Mouse (Mus musculus) CH12.LX (cell line): ENCODE measurements at regions not wholly inside any gene's neighbourhood (a gene's known extent, or its start where the extent isn't known, plus 50 kb on each side); places are given as distances from the start of the nearest gene placed in this dataset.

Experiments
- DNase-seq: peaks from one replicate; pipeline ENCODE4 v3.0.0-alpha.2; 2013; ENCODE audit errors: extremely low read depth
- H3K27ac ChIP-seq: 2 replicates; pipeline ENCODE4 v1.5.1; 2012; ENCODE audit warnings: low read depth, mild to moderate bottlenecking, control low read depth, moderate library complexity; ENCODE audit not compliant: insufficient read depth
- H3K27me3 ChIP-seq: replicated peaks from 2 replicates; pipeline ENCODE3; 2012; ENCODE audit warnings: inconsistent platforms
- H3K36me3 ChIP-seq, 2 experiments: replicated peaks in 1 of 2; 2 replicates each; pipeline versions ENCODE3 to v1.6.1; 2012; ENCODE audit warnings: inconsistent platforms in 1 of 2, low read length in 1 of 2, mild to moderate bottlenecking in 1 of 2, mixed read lengths in 1 of 2, moderate library complexity in 1 of 2; ENCODE audit not compliant: control insufficient read depth in 1 of 2, insufficient read depth in 1 of 2
- H3K4me1 ChIP-seq, 2 experiments: 2 replicates each; pipeline ENCODE4 v1.6.1; 2012; ENCODE audit warnings: inconsistent platforms in 1 of 2, moderate library complexity in 1 of 2; ENCODE audit not compliant: insufficient read depth in 2 of 2, control insufficient read depth in 1 of 2
- H3K4me2 ChIP-seq: 2 replicates; pipeline ENCODE4 v1.6.1; 2012; ENCODE audit warnings: low read depth, mild to moderate bottlenecking, control low read depth; ENCODE audit not compliant: poor library complexity, insufficient read depth, severe bottlenecking
- H3K4me3 ChIP-seq, 3 experiments: fragments of 150-350 bp in 1 of 3; sonication (generic) in 1 of 3; replicated peaks in 1 of 3; 2 replicates each; pipeline versions ENCODE3 to v1.5.1; 2011 to 2012; ENCODE audit warnings: low read depth in 2 of 3, low read length in 2 of 3, mild to moderate bottlenecking in 2 of 3, moderate library complexity in 2 of 3, control low read depth in 1 of 3, improper control_type of control experiment in 1 of 3, inconsistent platforms in 1 of 3, mixed read lengths in 1 of 3; ENCODE audit not compliant: poor library complexity in 1 of 3
- H3K79me2 ChIP-seq: replicated peaks from 2 replicates; pipeline ENCODE4 v1.6.1; 2012; ENCODE audit warnings: mild to moderate bottlenecking, moderate library complexity; ENCODE audit not compliant: control insufficient read depth, poor library complexity, insufficient read depth, severe bottlenecking; ENCODE audit errors: extremely low read depth
- H3K9ac ChIP-seq: 2 replicates; pipeline ENCODE4 v1.6.1; 2012; ENCODE audit warnings: low read depth, mild to moderate bottlenecking, control low read depth, moderate library complexity; ENCODE audit not compliant: insufficient read depth
- H3K9me3 ChIP-seq: replicated peaks from 2 replicates; pipeline ENCODE3; 2012; ENCODE audit warnings: low read length, inconsistent platforms, mixed read lengths
- BHLHE40 ChIP-seq: IDR thresholded peaks from 2 replicates; pipeline ENCODE4 v1.6.1; 2011; ENCODE audit warnings: mild to moderate bottlenecking, low read depth, low read length, improper control_type of control experiment
- CHD1 ChIP-seq: IDR thresholded peaks from 2 replicates; pipeline ENCODE4 v1.6.1; 2012; ENCODE audit warnings: low read depth, low read length, improper control_type of control experiment, inconsistent platforms
- CHD2 ChIP-seq: IDR thresholded peaks from 2 replicates; pipeline ENCODE4 v1.6.1; 2011; ENCODE audit warnings: low read length, improper control_type of control experiment
- ELF1 ChIP-seq: IDR thresholded peaks from 2 replicates; pipeline ENCODE4 v1.6.1; 2014; ENCODE audit warnings: low read depth, mild to moderate bottlenecking, inconsistent platforms, low read length, improper control_type of control experiment
- ETS1 ChIP-seq: conservative IDR thresholded peaks from 2 replicates; pipeline ENCODE4 v1.6.1; 2012; ENCODE audit warnings: low read depth, mild to moderate bottlenecking, inconsistent platforms, low read length, improper control_type of control experiment, moderate library complexity
- GABPA ChIP-seq: IDR thresholded peaks from 2 replicates; pipeline ENCODE4 v1.6.1; 2012; ENCODE audit warnings: low read depth, low read length, improper control_type of control experiment, inconsistent platforms; ENCODE audit not compliant: insufficient replicate concordance
- HCFC1 ChIP-seq: IDR thresholded peaks from 2 replicates; pipeline ENCODE4 v1.6.1; 2012; ENCODE audit warnings: low read depth, mild to moderate bottlenecking, inconsistent platforms, low read length, improper control_type of control experiment
- IRF4 ChIP-seq: IDR thresholded peaks from 2 replicates; pipeline ENCODE4 v1.6.1; 2014; ENCODE audit warnings: low read depth, mild to moderate bottlenecking, inconsistent platforms, low read length, improper control_type of control experiment
- JUN ChIP-seq: IDR thresholded peaks from 2 replicates; pipeline ENCODE4 v1.6.1; 2011; ENCODE audit warnings: low read depth, mild to moderate bottlenecking, low read length, improper control_type of control experiment, moderate library complexity; ENCODE audit not compliant: insufficient read depth
- JUND ChIP-seq: conservative IDR thresholded peaks from 2 replicates; pipeline ENCODE4 v1.6.1; 2011; ENCODE audit warnings: low read depth, low read length, improper control_type of control experiment
- KAT2A ChIP-seq: IDR thresholded peaks from 2 replicates; pipeline ENCODE4 v1.6.1; 2012; ENCODE audit warnings: low read length, improper control_type of control experiment, inconsistent platforms; ENCODE audit not compliant: insufficient replicate concordance
- MAX ChIP-seq: IDR thresholded peaks from 2 replicates; pipeline ENCODE4 v1.6.1; 2011; ENCODE audit warnings: low read length, improper control_type of control experiment
- MXI1 ChIP-seq: IDR thresholded peaks from 2 replicates; pipeline ENCODE4 v1.6.1; 2011; ENCODE audit warnings: mild to moderate bottlenecking, low read depth, low read length, improper control_type of control experiment
- NELFE ChIP-seq: IDR thresholded peaks from 2 replicates; pipeline ENCODE4 v1.6.1; 2011; ENCODE audit warnings: low read depth, low read length, improper control_type of control experiment
- POLR2A ChIP-seq: IDR thresholded peaks from 2 replicates; pipeline ENCODE4 v1.6.1; 2011; ENCODE audit warnings: low read depth, mild to moderate bottlenecking, improper control_type of control experiment, low read length
- RCOR1 ChIP-seq: conservative IDR thresholded peaks from 2 replicates; pipeline ENCODE4 v1.6.1; 2012; ENCODE audit warnings: low read depth, mild to moderate bottlenecking, inconsistent platforms, low read length, improper control_type of control experiment
- SMC3 ChIP-seq: IDR thresholded peaks from 2 replicates; pipeline ENCODE4 v1.6.1; 2011; ENCODE audit warnings: low read depth, low read length, improper control_type of control experiment
- TBP ChIP-seq: conservative IDR thresholded peaks from 2 replicates; pipeline ENCODE4 v1.6.1; 2011; ENCODE audit warnings: low read depth, low read length, improper control_type of control experiment
- TCF12 ChIP-seq: IDR thresholded peaks from 2 replicates; pipeline ENCODE4 v1.6.1; 2014; ENCODE audit warnings: low read depth, mild to moderate bottlenecking, inconsistent platforms, low read length, improper control_type of control experiment
- USF2 ChIP-seq: conservative IDR thresholded peaks from 2 replicates; pipeline ENCODE4 v1.6.1; 2011; ENCODE audit warnings: low read depth, low read length, improper control_type of control experiment
- ZKSCAN1 ChIP-seq: IDR thresholded peaks from 2 replicates; pipeline ENCODE4 v1.6.1; 2012; ENCODE audit warnings: low read depth, inconsistent platforms, low read length, improper control_type of control experiment, borderline replicate concordance
- ZNF384 ChIP-seq: IDR thresholded peaks from 2 replicates; pipeline ENCODE4 v1.6.1; 2012; ENCODE audit warnings: low read depth, low read length, improper control_type of control experiment, inconsistent platforms
- dilution Hi-C: fragments of 300-500 bp; cut with MboI; formaldehyde crosslinking; loops from 2 replicates; pipeline ENCODE4 v1.14.3; 2020; ENCODE audit warnings: low sequenced_read_pairs; ENCODE audit not compliant: extremely low pct_unique_long_range_greater_than_20kb, extremely low pct_ligation_motif_present
- in situ Hi-C: fragments of 300-500 bp; cut with MboI; formaldehyde crosslinking; loops from 3 replicates; pipeline ENCODE4 v1.14.3; 2019; ENCODE audit warnings: low sequenced_read_pairs, low pct_ligation_motif_present, low pct_unique_long_range_greater_than_20kb, mixed read lengths

DNA sequence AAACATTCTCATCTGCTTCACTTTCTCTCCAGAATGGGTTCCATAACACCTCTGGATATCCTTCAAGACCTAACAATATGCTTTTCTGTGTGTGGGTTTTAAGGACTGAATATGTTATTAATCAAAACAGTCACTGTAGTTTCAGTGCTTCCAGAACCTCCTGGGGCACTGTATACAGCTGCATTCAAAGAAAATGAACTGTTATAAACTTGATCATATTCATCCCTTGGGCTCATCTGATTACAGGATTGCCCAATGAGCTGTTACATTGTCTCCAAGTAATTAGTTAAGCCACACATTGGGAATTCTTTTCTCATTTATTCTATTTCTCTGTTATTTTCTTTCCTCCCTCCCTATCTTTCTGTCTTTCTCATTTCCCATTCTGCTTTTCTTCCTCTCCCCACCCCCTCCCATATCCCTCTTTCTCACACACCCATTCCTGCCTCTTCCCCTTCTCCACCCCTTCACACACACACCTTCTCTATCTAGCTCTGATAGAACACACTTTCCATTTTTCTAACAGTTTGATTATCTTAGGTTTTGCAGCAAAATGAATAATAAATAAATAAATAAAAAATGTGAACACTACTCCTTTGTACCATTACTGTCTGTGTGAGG lies 121.3 kb upstream of the Chmp2b start:
- TF ChIP-seq ZKSCAN1 (no peak), RCOR1 (no peak), ELF1 (no peak), ETS1 (no peak), CHD1 (no peak), CHD2 (no peak), POLR2A (no peak), MAX (no peak), MXI1 (no peak), TCF12 (no peak), ZNF384 (no peak), KAT2A (no peak), TBP (no peak), IRF4 (no peak)
- TF ChIP-seq, all 38 proteins: peak for 0
- Histone ChIP-seq H3K4me2 (no peak overlapping the region), H3K9ac (no peak overlapping the region), H3K4me1 (no peaks in the 10 kb centered on the region), H3K4me3 (no peak overlapping the region), H3K9me3 (no peaks in the 10 kb centered on the region), H3K27me3 (no peaks in the 10 kb centered on the region), H3K36me3 (no peaks in the 10 kb centered on the region), H3K79me2 (no peaks in the 10 kb centered on the region), H3K27ac (no peak overlapping the region)
- DNase-seq = no peak
- in situ Hi-C loops = no loop called here
- dilution Hi-C loops = no loop called here

DNA sequence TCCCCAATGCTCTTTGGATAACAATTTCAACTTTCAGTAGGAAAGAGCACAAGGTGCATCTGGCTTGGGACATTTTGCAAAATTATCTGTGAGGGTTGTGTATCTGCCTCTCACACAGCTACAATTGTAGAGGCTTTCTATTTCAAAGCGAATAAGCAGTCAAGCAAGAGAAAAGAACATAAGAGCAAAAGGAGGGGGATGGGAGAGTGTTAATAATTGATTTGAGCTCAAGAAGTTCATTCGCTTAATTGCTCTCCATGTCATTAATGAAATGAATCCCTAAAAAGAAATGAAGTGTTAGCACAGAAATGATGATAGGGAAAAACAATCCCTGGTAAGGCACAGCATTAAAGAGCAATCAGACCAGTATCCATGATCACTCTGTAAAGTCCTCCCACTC lies 121.4 kb upstream of the Vgll3 start:
- H3K4me3 ChIP-seq = no peak overlapping the region
- dilution Hi-C loops (no loop called here), in situ Hi-C loops (no loop called here)
- H3K4me1 ChIP-seq = no peaks in the 10 kb centered on the region
- H3K9me3 ChIP-seq = no peaks in the 10 kb centered on the region
- H3K79me2 ChIP-seq = no peaks in the 10 kb centered on the region
- no peaks in the 10 kb centered on the region for H3K27me3 ChIP-seq
- no peak overlapping the region for H3K4me2 ChIP-seq
- no peak overlapping the region for H3K27ac ChIP-seq
- H3K9ac ChIP-seq = no peak overlapping the region
- no peaks in the 10 kb centered on the region for H3K36me3 ChIP-seq
- DNase-seq = no peak
- TF ChIP-seq CHD2 (no peak), HCFC1 (no peak), JUN (no peak), TCF12 (no peak), NELFE (no peak), BHLHE40 (no peak), GABPA (no peak), ELF1 (no peak), JUND (no peak), SMC3 (no peak), IRF4 (no peak), MAX (no peak), USF2 (no peak)
